In the genomic region with DNA sequence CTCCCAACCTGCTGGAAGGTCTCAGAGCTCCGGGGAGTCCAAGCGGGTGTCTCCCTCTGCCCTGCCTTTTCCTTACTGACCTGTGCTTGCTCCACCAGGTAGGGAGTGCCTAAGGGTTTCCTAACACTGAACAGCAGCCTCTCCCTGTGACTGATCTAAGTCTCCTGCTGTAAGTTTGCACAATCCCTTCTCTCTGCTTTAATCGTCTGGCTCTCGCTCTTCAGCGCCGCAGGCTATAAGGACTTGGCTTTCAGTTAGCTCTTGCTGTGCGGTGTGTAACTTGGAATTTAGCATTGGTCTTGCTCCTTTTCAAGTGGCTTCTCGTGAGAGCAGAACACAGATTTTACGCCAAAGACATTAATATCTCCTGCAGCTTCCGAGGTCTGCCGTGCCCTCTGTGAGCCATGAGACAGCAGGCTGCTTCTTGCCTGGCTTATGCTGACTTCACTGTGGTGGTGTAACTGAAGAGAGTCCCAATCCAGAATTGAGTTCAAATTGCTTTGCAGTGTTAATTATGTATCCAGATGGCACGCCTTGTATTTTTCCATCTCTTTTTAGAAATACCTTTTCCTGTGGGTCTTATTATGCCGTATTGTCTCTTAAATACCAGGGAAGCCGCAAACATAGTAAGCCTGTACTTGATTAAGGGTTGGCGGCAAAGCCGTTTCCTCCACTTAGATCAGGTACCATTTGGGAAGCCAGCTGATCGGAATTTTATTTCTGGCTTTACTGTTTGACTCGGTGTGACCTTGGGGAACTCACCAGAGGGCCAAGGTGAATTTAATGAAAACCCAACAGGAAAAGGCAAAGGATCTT, we compare ENCODE assay signal across 10 mouse cellular contexts. TPM values are rescaled to one million over a fixed set of nuclear protein-coding genes. Genes with fewer than 3 reads are reported as not detected.
DNase-seq lines count a peak whose midpoint lies in the region; TF ChIP-seq lines count a peak whose summit lies in the region.
"Had no signal": no experiment of that assay in that cellular context is flagged by ENCODE, and none has a peak within 500 bp of the region (broad histone marks: within the 10 kb centered on the region; RNA-seq: fewer than 3 reads in every experiment).

No protein-coding gene starts in this region.

- 27% methylated on average over 18 of the region's 18 CpGs for WGBS in cerebellum, adult 2 months

- no peak for TF ChIP-seq CTCF in cerebellum, adult 2 months (IDR thresholded peaks at IDR 0.05; ENCODE audit: borderline replicate concordance, insufficient read depth, low read depth, low read length)

- H3K4me3 ChIP-seq in cerebellum, adult 2 months (replicated peaks; ENCODE audit: insufficient read depth, low read depth, low read length) = no peak overlapping the region
- H3K4me3 ChIP-seq: heart, embryonic 12.5 days; lung, embryonic 15.5 days had no signal

- no peaks in the 10 kb centered on the region for H3K27me3 ChIP-seq in cerebellum, adult 2 months (ENCODE audit: control insufficient read depth, insufficient read depth, low read length)
- H3K27me3 ChIP-seq: heart, embryonic 12.5 days; lung, embryonic 15.5 days had no signal

- intact Hi-C loops in left cerebral cortex, postnatal 10 days (cut with DNase I) = no loop called here

- DNase-seq in left cerebral cortex, postnatal 10 days (ENCODE audit: extremely low spot score in 1 of 2, low spot score in 2 of 2) = peak; percentile 8 to 66
- DNase-seq in left cerebral cortex, adult 18-20 months (ENCODE audit: low spot score in 2 of 2) = no peak
- peak; percentile 30 to 39 for DNase-seq in cerebellum, adult 2 months
- peak; percentile 14 to 31 for DNase-seq in cerebellum, postnatal 36 days
- DNase-seq in layer of hippocampus, adult 9-10 months (ENCODE audit: low spot score) = peak; percentile 33
- no peak for DNase-seq in spleen, postnatal 4 days (ENCODE audit: low spot score in 2 of 2)
- DNase-seq in adrenal gland, adult 8-10 months = no peak

- no peak for TF ChIP-seq POLR2A in cerebellum, adult 2 months (IDR thresholded peaks at IDR 0.05; ENCODE audit: borderline replicate concordance, insufficient read depth, low read length)

- H3K4me1 ChIP-seq in cerebellum, adult 2 months (ENCODE audit: control insufficient read depth, insufficient read depth, low read length) = peaks cover 5% of the 10 kb centered on the region; the same call in 1 of the 2 replicates

- no peak overlapping the region for H3K27ac ChIP-seq in cerebellum, adult 2 months (ENCODE audit: insufficient read depth, low read length)
- H3K27ac ChIP-seq: kidney, postnatal 0 days; lung, embryonic 15.5 days had no signal

RNA-seq across cellular contexts. Expression of a gene that starts 50.4 kb away (rescaled TPM):
- total RNA-seq in left cerebral cortex, postnatal 10 days (2021) = 10 to 100 TPM; 40.6 to 45.3 TPM
- total RNA-seq in left cerebral cortex, adult 18-20 months (2021) = 10 to 100 TPM; 35.6 to 36.7 TPM
- polyA plus RNA-seq in cerebellum, adult 2 months (2012; rRNA removed) = 21.5 and 23.6 TPM in 2 replicates
- 10 to 100 TPM; 20.7 to 34.0 (median 22.7) TPM for total RNA-seq in adrenal gland, adult 8-10 months (2022)

Comparison
In these comparisons a context has a peak if more than half of its experiments do, and no peak if none do; other contexts are left out.
1. DNase-seq: peak in left cerebral cortex, postnatal 10 days (2 of 2), cerebellum, adult 2 months (2 of 2), cerebellum, postnatal 36 days (2 of 2) and layer of hippocampus, adult 9-10 months (single experiment); none in left cerebral cortex, adult 18-20 months (0 of 2), spleen, postnatal 4 days (0 of 2) and adrenal gland, adult 8-10 months (single experiment).